Mouse (Mus musculus): ENCODE measurements around the gene 1190002N15Rik. TPM values are rescaled to one million over a fixed set of nuclear protein-coding genes. Genes with fewer than 3 reads are reported as not detected.

Gene 1190002N15Rik
- polyA plus RNA-seq, 1 experiment from 2014 or later = 4.2 TPM

GRCm38 (mm10) chr9:94472963-94473582, 64.8 kb downstream of the 1190002N15Rik start:
- Histone ChIP-seq H3K27ac (ENCODE audit: low read length) (peak overlapping the region; percentile 50; the same call in 1 of the 2 replicates), H3K4me2 (ENCODE audit: low read length) (no peak overlapping the region), H3K4me1 (ENCODE audit: control insufficient read depth, insufficient read depth, low read length) (peaks cover 5% of the 10 kb centered on the region), H3K9ac (ENCODE audit: low read depth, low read length) (no peak overlapping the region), H3K4me3 (ENCODE audit: low read depth, low read length) (no peak overlapping the region), H3K36me3 (ENCODE audit: control insufficient read depth, insufficient read depth, low read length) (no peaks in the 10 kb centered on the region), H3K9me3 (replicated peaks; ENCODE audit: control insufficient read depth, low read length, poor library complexity, severe bottlenecking) (no peaks in the 10 kb centered on the region), H3K27me3 (ENCODE audit: control insufficient read depth, insufficient read depth, low read depth, low read length) (no peaks in the 10 kb centered on the region)
- 63% methylated on average over 10 of the region's 10 CpGs for WGBS
- peak; percentile 71 for ATAC-seq

GRCm38 (mm10) chr9:94471485-94471884, 66.4 kb downstream of the 1190002N15Rik start:
- peaks cover 5% of the 10 kb centered on the region for H3K4me1 ChIP-seq (ENCODE audit: control insufficient read depth, insufficient read depth, low read length)
- no peak overlapping the region for H3K9ac ChIP-seq (ENCODE audit: low read depth, low read length)
- 72% methylated on average over 2 of the region's 2 CpGs for WGBS
- ATAC-seq = no peak
- no peaks in the 10 kb centered on the region for H3K27me3 ChIP-seq (ENCODE audit: control insufficient read depth, insufficient read depth, low read depth, low read length)
- no peak overlapping the region for H3K4me2 ChIP-seq (ENCODE audit: low read length)
- no peaks in the 10 kb centered on the region for H3K36me3 ChIP-seq (ENCODE audit: control insufficient read depth, insufficient read depth, low read length)
- no peak overlapping the region for H3K27ac ChIP-seq (ENCODE audit: low read length)
- H3K9me3 ChIP-seq (replicated peaks; ENCODE audit: control insufficient read depth, low read length, poor library complexity, severe bottlenecking) = no peaks in the 10 kb centered on the region
- H3K4me3 ChIP-seq (ENCODE audit: low read depth, low read length) = no peak overlapping the region

Other genes starting within 250 kb of the 1190002N15Rik start
- 6.6 and 7.4 TPM in 2 replicates for gene Slc9a9, start 131.8 kb upstream of the 1190002N15Rik start, polyA plus RNA-seq (2015; fragmentation: Nextera tagmentation; extraction: Ambion mirVana)